Mouse (Mus musculus) testis, adult 2 months (tissue): Measurements from ENCODE around the gene Il3.

ENCODE experiments used
- CTCF ChIP-seq: fragments of 200-500 bp; IDR thresholded peaks from 2 replicates; pipeline ENCODE4 v1.5.1; 2012; ENCODE audit warnings: low read depth, mild to moderate bottlenecking, inconsistent platforms, low read length, moderate library complexity; ENCODE audit not compliant: control insufficient read depth, insufficient read depth, insufficient replicate concordance
- POLR2A ChIP-seq: fragments of 200-500 bp; IDR thresholded peaks from 2 replicates; pipeline ENCODE4 v1.6.1; 2012; ENCODE audit warnings: low read depth, mild to moderate bottlenecking, inconsistent platforms, low read length, moderate library complexity; ENCODE audit not compliant: control insufficient read depth

GRCm38 (mm10) chr11:54264542-54264941 lies 2.5 kb downstream of the Il3 start:
- no peak for TF ChIP-seq POLR2A
- TF ChIP-seq CTCF, result no peak
